Mouse (Mus musculus) gastrocnemius, postnatal 10 days (tissue): ENCODE data around the gene Ncor1. TPM values are rescaled to one million over a fixed set of nuclear protein-coding genes. Genes with fewer than 3 reads are reported as not detected.
A peak's percentile ranks its signal among the peaks of the same experiment; 100 is the strongest.
"Not testable (repeated sequence)": the region's sequence is repeated elsewhere in the genome, so short reads cannot be mapped to it uniquely, and the experiment has no call there.

Experiments used
- DNase-seq: peaks from one replicate; pipeline ENCODE4 v3.0.0; 2021; ENCODE audit warnings: mixed read lengths
- long read RNA-seq, 2 experiments: library from polyadenylated mRNA; stranded (forward); transcript quantifications; one replicate each; pipeline ENCODE4 v2.0.0; 2021
- total RNA-seq, 2 experiments: library from RNA; stranded (reverse); gene quantifications; 2 replicates each; pipeline ENCODE4 v1.2.3; 2021

The Ncor1 gene
- 100 to 1,000 TPM; 132 to 145 TPM for total RNA-seq
- long read RNA-seq, experiment 1, transcript Ncor1-203 (9 exons, 3,171 nt): major isoform, 16 of 42 reads
- long read RNA-seq, experiment 1, partial matches to known transcripts: 9 of 42 reads
- long read RNA-seq, experiment 1, other reads (novel, unspliced or antisense): 17 of 42 reads
- long read RNA-seq, experiment 2, transcript Ncor1-203 (9 exons, 3,171 nt): major isoform, 12 of 33 reads
- long read RNA-seq, experiment 2, partial matches to known transcripts: 9 of 33 reads
- long read RNA-seq, experiment 2, other reads (novel, unspliced or antisense): 11 of 33 reads

DNA sequence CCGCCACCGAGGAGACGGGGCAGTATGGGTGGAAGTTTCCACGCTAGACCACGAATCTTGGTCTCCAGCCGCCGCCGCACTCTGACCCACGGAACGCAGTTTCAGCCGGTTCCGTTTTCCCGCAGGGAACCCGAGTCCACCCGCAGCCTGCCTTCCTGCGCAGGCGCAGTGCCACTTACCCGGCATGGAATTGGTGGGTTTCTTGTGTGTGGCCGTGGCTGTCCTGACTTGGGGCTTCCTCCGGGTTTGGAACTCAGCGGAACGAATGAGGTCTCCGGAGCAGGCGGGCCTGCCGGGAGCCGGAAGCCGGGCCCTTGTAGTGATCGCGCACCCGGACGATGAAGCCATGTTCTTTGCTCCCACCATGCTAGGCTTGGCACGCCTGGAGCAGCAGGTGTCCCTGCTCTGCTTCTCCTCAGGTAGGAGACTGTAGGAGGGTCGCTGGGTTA lies at the start of gene Ncor1, which contains the start of gene Pigl:
Gene Ncor1, minus strand, starts transcription at position 266 of the 449 bp plus-strand sequence.
Gene Pigl, plus strand, starts transcription at position 185 of the 449 bp plus-strand sequence.
- DNase-seq: peak; percentile 80

DNA sequence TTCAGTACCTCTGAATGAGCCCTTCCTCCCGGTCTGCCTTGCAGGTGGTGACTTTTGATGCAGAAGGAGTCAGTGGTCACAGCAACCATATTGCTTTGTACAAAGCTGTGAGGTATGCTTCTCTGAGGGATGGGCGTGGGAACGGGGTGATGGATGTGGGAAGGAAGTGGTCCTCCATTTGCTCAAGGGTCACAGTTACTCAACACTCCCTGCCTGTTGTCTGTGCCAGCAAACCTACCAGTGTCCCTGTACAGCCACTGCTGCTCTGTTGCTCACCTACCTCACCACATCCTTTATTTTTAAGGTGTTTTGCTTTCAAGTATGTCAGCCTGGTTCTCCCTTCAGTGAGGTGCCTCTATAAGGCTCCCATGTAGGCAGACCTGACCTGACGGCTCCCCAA lies 49.3 kb upstream of the Ncor1 start:
- DNase-seq: no peak

DNA sequence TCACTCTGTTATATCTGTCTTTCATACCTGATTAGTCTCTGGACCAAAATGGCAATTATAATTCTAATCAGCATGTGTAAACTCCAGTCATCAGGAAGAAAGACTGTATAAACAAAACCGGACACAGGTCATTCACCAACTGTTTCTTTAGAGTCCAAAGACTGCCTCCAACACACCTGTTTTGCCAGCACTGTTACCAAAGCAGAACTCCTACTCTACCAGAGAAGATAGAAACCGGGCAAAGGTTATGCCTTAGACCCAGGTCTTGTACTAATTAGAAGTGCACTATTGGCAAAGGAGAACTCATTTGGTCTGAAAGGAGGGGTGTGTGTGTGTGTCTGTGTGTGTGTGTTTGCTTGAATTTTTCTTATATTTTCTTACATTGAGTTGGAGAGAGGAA lies 42.2 kb upstream of the Ncor1 start:
- no peak for DNase-seq

DNA sequence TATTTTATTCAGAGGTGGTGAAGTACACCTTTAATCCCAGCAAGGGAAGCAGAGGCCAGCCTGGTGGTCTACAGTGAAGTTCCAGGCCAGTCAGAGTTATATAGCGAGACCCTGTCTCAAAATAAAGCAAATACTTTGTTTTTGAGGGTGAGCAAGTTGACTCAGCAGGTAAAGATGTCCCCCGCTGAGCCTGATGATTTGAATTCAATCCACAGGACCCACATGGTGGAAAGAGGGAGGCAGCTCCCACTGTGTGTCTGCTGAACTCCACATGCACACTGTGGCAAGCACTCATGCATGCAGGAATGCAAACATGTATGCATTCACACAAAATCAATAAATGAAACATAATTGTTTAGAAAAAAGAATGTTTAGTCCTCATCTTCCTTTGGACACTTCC lies 40.5 kb upstream of the Ncor1 start:
- DNase-seq: no peak

DNA sequence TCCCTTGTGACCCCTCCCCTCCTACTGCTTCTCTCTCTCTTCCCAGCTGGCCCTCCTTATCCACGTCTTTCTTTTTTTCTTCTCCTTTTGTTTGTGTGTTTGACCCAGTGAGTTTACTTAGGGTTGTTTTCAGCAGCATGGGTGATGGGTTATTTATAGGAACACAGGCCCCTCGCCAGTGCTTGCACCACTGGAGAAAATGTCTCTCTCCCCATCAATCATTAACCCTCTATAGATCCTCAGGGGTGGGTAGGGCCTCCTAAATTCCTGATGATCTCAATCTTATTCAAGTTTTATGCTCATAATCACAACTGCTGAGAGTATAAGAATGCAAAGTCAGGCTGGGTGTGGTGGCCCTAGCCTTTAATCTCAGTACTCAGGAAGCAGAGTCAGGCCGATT lies 38.8 kb upstream of the Ncor1 start:
- DNase-seq: no peak

DNA sequence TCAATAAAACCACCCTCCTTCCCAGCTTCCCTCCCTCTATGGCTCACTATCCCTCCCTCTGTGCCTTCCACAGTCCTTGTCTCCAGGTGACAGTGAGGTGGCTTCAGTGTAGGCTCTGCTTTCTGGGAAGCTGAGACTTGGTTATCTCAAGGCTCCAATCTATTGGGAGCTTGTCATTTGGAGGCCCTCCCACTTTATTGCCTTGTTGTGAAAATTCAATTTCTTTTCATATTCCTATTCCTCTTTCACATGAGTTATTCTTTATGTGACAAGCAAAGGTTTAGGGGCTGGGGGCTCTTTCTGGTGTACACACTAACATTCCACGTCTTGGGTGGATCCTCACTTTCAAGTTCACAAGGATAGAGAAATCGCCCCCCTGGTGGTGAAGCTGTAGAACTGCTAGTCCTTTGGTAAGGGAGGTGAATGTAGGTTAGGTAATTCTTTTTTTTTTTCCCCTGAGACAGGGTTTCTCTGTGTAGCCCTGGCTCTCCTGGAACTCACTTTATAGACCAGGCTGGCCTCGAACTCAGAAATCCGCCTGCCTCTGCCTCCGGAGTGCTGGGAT lies 37.9 kb upstream of the Ncor1 start:
- DNase-seq: peak; percentile 25

DNA sequence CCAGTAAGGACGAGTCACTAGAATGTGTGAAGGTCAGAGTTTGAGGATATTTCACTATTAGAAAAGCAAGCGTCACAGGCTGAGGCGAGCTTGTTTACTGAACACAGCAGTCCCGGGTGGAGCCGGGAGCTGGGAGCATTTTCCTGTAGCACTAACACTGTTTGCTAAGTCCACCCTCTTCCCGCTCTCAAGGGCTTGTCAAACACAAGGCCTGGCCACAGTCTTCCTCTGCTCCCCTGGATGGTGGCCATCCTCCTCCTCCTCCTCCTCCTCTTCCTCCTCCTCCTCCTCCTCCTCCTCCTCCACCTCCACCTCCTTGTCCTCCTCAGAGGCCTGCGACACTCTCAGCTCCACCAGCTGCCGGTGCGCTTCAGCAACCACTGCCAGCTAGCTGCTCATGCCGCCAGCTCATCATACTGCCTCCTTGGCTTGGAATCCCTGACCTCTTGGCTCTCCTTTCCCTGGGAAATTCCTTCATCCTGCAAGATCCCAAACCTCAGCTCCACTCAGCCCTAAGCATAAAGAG lies 37.0 kb upstream of the Ncor1 start:
- DNase-seq: peak; percentile 37

DNA sequence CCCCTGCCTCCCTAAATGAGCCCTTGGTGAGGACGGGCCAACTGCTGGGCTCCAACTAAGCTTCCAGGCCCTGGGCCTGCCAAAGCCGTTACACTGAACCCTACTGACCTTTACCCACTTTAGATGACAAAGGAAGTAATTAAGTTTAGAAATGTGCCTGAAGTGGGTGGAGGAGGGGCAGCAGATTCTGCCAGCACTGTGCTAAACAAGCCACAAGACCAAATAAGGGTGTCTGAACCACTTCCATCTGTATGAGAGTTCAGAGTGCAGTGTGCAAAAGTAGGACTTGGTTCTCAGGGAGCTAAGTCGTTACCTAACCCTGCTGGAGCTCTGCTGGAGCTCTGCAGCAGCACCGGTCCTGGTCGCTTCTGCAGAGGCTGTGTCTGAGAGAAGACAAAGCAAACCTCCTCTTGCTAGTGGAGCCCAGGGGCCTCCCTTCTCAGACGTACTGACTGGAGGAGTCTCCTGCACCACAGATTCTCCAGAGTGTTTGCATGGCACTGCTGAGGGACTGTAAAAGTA lies 36.5 kb upstream of the Ncor1 start:
- peak; percentile 18 for DNase-seq

DNA sequence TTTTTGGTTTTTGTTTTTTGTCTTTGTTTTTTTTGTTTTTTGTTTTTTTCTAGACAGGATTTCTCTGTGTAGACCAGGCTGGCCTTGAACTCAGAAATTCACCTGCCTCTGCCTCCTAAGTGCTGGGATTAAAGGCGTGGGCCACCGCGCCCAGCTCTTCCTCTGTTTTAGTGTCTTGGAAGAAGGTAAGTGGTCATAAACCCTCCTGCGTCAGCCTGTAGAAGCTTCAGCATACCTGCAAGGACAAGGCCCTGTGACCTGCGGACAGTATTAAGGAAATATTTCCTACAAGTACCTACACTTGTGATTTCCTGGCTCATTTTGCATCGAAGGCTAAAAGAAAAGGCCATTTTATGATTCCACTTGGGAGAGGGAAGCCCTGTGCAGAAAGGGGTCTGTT lies 35.4 kb upstream of the Ncor1 start:
- no peak for DNase-seq

DNA sequence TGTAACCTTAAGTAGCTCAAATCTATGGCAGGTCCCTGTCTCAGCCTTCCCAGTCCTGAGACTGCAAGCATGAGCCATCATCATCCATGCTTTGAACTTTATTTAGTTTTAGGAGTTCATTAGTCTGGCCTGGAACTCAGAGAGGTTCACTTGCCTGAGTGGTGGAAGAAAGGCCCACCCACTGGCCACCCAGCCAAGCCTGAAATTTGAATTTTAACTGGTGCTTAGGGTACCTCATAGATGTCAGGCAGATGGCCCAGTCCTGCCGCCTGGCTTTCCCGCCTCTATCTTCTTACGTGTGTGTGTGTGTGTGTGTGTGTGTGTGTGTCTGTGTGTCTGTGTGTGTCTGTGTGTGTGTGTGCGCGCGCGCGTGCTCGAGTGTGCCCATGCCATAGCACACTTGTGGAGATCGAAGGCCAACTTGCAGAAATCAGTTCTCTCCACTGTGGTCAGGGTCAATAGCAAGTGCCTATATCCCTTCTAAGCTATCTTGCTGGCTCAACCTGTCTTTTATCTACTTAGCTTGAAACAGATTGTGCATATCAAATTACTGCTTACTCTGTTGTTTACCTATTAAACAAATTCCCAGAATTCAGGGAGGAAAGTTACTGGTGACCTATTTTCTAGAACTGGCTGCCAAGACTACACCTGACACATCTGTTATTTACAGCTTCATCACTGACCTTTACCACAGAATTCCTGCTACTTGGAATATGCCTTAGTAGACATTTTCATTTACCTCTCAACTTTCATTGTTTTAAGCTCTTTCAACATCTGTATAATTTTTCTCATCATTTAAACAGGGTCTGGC lies 29.4 kb upstream of the Ncor1 start:
- DNase-seq: no peak

DNA sequence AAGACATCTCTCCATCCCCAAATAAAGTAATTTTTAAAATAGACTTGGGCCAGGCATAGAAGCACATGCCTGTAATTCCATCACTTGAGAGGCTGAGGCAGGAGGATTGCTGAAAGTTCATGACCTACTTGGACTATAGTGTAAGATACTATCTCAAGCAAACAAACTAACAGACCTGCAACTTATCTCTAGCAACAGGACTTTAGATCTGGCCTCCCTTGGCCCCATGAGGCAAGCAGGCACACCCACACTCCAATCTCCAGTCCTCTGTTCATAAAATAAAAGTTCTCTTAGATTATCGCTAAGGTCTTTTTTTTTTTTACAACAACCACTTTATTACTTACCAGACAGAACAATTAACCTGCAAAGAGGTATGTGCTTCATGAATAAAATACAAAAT lies 28.6 kb upstream of the Ncor1 start:
- DNase-seq: no peak

DNA sequence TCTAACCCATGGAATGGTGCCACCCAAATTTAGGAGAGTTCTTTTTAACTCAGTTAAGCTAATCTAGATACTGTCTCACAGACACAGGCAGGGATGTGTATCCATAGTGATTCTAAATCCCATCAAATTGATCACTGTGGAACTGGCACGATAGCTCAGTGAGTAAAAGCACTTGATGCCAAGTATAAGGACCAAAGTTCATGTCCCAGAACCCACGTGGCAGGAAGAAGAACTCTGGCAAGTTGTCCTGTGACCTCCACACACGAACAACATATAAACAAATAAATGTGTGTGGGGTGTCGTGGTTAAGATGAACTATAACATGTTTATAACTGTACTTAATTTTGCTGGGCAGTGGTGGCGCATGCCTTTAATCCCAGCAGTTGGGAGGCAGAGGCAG lies 21.2 kb upstream of the Ncor1 start:
- DNase-seq: no peak

DNA sequence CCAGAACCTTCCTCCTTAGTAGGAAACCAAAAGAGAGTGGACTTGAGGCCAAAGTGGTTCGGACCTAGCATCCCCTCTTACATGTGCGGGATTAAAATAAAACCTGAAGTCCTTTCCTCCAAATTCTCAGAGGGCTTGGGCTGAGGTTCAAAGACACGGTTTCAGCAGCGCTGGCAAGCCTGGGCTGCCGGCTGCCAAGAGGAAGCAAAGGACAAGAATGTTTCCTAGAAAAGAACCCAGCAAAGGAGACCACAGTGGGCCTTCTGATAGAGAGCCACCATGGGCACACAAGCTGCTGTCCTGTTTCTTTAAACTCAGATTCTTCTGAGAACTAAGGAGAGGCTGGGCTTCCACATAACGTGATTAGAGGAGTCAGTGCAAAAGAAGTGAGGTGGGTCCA lies 20.6 kb upstream of the Ncor1 start:
- DNase-seq: no peak

DNA sequence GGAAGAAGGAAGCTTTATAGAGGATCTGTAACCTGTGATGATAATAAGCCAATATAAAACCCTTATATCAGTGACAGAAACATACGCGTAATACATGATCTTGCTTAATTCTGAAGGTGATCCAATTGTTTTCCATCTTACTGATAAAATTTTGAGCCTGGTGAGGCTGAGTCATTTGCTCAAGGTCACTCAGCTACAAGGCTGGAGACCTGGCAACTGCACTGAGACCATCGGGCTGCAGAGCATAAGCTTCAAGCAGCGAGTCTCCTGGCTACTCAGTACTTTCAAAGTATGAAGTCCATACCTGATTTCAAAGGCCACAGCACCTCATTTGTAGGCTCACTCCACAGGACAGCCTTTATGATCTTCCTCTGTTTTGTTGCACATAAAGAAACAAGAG lies 17.8 kb upstream of the Ncor1 start:
- DNase-seq: no peak

DNA sequence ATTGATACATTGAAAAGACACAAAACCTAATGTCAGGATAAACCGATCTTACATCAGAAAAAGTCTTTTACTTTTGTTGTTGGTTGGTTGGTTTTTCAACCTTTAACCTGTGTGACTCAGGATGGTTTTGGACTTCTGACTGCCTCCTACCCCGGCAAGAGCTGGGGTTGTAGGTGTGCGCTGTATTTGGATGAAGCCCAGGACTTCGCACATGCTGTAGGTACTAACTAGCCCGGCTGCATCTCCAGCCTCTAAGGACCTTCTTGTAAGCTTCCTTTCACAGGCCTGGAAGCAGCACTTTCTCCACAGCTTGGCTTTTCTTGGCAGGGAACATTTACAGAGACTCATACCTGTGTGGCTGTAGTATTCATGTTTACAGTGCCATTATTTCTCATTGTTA lies 15.2 kb upstream of the Ncor1 start:
- DNase-seq: no peak

DNA sequence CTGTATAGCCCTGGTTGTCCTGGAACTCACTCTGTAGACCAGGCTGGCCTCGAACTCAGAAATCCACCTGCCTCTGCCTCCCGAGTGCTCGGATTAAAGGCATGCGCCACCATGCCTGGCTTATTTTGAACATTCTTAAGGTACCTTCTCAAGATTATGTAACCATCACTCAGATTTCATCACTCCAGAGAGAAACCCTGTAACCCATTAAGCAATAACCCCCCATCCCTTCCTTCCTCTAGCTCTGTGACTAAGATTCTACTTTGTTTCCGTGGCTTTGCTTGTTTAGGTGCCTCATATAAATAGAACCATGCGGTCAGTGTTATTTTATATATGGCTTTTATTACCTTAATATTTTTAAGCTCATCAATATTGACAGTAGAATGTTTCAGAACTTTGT lies 12.1 kb upstream of the Ncor1 start:
- no peak for DNase-seq

DNA sequence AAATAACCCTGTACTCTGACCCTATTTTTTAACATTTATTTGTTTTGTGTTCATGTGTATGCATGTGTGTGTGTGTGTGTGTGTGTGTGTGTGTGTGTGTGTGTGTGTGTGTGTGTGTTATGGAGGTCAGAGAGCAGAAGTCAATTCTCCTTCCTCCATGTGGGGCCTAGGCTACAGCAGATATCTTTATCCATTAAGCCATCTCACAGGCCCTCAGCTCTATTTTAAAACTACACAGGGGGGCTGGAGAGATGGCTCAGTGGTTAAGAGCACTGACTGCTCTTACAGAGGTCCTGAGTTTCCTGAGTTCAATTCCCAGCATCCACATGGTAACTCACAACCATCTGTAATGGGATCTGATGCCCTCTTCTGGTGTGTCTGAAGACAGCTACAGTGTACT lies 8.9 kb upstream of the Ncor1 start:
- not testable (repeated sequence) for DNase-seq

DNA sequence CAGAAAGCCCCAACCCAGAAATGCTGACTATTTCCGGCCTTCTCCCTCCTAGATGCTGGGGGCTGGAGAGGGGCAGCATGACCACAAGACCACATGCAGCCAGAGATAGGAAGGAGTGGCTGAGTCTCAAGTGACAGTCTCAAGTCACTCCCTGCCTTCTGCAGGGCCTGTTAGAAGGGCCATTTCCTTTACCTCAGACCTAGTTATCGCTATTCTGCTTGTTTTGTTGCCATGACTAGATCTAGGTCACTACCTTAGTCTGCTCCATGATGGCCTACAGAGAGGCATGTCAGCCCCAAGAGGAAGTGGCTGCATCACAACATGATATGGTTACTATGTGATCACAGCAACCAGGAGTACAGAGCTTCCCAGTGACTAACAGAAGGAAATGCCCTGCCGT lies 8.2 kb upstream of the Ncor1 start:
- no peak for DNase-seq

DNA sequence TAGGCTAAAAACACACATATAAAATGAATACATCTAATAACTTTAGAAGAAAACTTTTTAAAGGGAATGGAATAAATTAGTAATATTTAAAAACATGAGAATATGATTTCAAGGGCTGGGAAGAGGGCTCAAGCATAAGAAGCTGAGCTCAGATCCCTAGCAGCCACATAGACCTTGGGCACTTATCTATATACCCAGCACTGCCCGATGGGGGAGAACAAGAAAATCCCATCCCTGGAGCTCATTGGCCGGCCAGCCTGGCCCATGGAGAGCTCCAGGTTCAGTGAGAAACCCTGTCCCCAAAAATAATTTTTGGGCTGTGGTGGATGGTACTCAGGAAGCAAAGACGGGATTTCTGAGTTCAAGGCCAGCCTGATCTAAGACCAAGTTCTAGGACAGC lies 7.5 kb upstream of the Ncor1 start:
- DNase-seq: no peak

DNA sequence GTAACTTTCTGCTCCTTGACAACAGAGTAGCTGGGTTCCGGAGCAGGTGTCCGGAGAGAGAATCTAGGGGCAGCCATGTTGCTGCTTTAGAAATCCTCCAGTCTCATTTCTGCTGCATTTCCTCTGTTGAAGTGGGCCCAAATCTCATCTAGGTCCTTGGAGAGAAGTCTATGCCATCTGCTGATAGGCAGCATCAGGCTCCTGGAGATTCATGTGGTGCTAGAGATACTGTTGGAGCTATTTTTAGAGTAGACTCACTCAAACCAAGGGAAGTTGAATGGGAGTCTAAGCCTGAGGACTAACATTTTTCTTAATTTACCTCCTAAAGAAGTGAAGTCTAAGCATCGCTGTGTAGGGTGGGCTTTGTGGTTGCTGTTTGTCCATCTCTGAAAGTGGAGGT lies 6.4 kb upstream of the Ncor1 start:
- DNase-seq: no peak

DNA sequence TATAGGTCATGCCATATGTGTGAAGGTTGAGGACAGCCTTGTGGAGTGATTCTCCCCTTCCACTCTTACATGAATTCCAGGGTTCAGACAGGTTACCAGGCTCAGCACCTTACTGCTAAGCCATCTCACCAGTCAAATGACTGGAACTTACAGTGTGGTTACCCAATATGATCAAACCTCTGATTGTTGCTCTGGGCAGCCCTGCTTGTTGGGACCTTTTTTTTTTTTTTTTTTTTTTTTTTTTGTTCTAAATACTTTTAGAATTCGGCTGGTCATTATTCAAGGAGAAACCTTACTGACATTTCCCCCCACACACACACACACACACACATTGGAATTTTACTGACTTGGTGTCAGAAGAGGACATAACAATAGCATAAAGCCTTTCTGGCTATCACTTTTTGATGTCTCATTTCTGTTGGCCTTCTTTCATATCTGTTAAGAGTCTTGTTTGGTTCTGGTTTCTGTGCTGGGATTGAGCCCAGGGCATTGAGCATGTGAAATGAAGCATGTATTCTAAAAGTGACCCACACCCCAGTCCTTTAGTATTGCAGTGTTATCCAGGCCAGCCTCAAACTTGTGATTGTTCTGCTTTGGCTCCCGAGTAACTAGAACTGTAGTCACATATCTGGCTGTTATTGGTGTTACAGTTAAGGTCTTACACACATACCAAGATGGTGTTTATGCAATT lies 5.0 kb upstream of the Ncor1 start:
- DNase-seq: no peak

DNA sequence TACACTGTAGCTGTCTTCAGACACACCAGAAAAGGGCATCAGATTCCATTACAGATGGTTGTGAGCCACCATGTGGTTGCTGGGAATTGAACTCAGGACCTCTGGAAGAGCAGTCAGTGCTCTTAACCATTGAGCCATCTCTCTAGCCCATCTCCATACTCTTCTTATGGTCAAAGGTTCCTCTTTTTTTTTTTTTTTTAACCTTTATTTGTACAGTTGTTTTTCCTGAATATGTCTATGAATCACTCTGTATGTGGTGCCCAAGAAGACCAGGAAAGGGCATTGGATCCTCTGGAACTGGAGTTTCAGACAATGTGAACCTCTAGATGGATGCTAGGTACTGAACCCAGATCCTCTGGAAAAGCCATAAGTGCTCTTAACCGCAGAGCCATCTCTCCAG lies 4.2 kb upstream of the Ncor1 start:
- DNase-seq: not testable (repeated sequence)
